Mouse (Mus musculus) heart, adult 2 months (tissue): Measurements from ENCODE around the gene Macrod2. TPM values are rescaled to one million over a fixed set of nuclear protein-coding genes. Genes with fewer than 3 reads are reported as not detected.

Experiments used
- DNase-seq, 2 experiments: peaks; one replicate each; pipeline ENCODE4 v3.0.0; 2021
- H3K27ac ChIP-seq: fragments of 200-600 bp; 2 replicates; pipeline ENCODE4 v1.8.1; 2022
- H3K27me3 ChIP-seq: fragments of 200-500 bp; 2 replicates; pipeline ENCODE4 v1.6.1; 2012; ENCODE audit warnings: mild to moderate bottlenecking, low read length, inconsistent platforms, mixed read lengths; ENCODE audit not compliant: control insufficient read depth, insufficient read depth
- H3K36me3 ChIP-seq: fragments of 200-500 bp; 2 replicates; pipeline ENCODE4 v1.6.1; 2012; ENCODE audit warnings: low read length, inconsistent platforms; ENCODE audit not compliant: control insufficient read depth, insufficient read depth
- H3K4me1 ChIP-seq: fragments of 200-500 bp; 2 replicates; pipeline ENCODE4 v1.6.1; 2011; ENCODE audit warnings: low read length; ENCODE audit not compliant: control insufficient read depth, insufficient read depth
- H3K4me3 ChIP-seq: fragments of 200-600 bp; 2 replicates; pipeline ENCODE4 v1.8.1; 2022
- H3K79me2 ChIP-seq: fragments of 200-500 bp; replicated peaks from 2 replicates; pipeline ENCODE4 v1.6.1; 2012; ENCODE audit warnings: mild to moderate bottlenecking, inconsistent platforms, low read length, moderate library complexity, mixed read lengths; ENCODE audit not compliant: control insufficient read depth, insufficient read depth
- H3K9ac ChIP-seq: fragments of 200-500 bp; 2 replicates; pipeline ENCODE4 v1.6.1; 2012; ENCODE audit warnings: low read depth, mild to moderate bottlenecking, control low read depth, inconsistent platforms, low read length, mixed read lengths
- CTCF ChIP-seq: fragments of 200-600 bp; IDR thresholded peaks from 2 replicates; pipeline ENCODE4 v1.8.1; 2022; ENCODE audit warnings: antibody characterized with exemption, mild to moderate bottlenecking, moderate library complexity
- EP300 ChIP-seq: fragments of 200-500 bp; IDR thresholded peaks from 2 replicates; pipeline ENCODE4 v1.6.1; 2011; ENCODE audit warnings: low read depth, low read length, control low read depth; ENCODE audit not compliant: insufficient read depth
- POLR2A ChIP-seq: fragments of 200-500 bp; IDR thresholded peaks from 2 replicates; pipeline ENCODE4 v1.6.1; 2011; ENCODE audit warnings: mild to moderate bottlenecking, low read depth, low read length, control low read depth; ENCODE audit not compliant: insufficient read depth
- WGBS: fragments of 180-500 bp; shearing (Covaris S2); methylation state at CpG from one replicate; pipeline ENCODE4 v1.1.7; 2018; 5-methylcytosine and 5-hydroxymethylcytosine counted together
- intact Hi-C: fragments of 180-260 bp; cut with DNase I; formaldehyde crosslinking; loops from one replicate; pipeline ENCODE4 v1.15.1; 2025
- polyA plus RNA-seq: library from polyadenylated mRNA; depleted of rRNA; stranded (reverse); fragments of >200 nt; gene quantifications from 2 replicates; pipeline ENCODE4 v1.2.3, GENCODE M21; 2012
- total RNA-seq, 2 experiments: library from RNA; stranded (reverse); gene quantifications; 2 replicates each; pipeline ENCODE4 v1.2.3; 2021

Gene Macrod2
- total and polyA plus RNA-seq, 3 experiments: 2.3 to 9.7 (median 8.5) TPM

- Histone ChIP-seq H3K4me1 (no peaks in the 10 kb centered on the region), H3K79me2 (no peaks in the 10 kb centered on the region), H3K4me3 (no peak overlapping the region), H3K27me3 (no peaks in the 10 kb centered on the region), H3K36me3 (no peaks in the 10 kb centered on the region), H3K9ac (no peak overlapping the region), H3K27ac (no peak overlapping the region)
- TF ChIP-seq CTCF (no peak), EP300 (no peak), POLR2A (no peak)
- intact Hi-C loops: no loop called here
- DNase-seq: no peak
Observed at GRCm38 (mm10) chr2:140759732-140760131, 364.6 kb downstream of the Macrod2 start.

DNA sequence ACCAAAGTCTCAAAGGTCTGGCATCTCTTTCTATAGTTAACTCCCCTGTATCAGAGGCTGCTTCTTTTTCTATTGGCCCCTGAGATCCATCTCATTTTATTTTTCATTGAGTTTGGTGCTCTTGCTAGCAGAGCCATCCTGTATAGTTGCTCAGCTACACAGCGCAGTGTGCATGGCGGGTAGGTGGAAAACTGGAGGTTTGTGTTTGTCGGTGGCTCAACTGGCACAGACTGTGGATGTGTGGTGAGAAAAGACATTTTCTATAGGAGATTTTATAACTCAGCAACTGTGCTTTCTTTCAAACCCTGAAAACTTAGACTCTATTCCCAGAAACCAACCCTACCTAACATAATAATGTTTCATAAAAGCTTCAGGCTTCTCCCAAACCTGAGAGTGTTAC, 365.0 kb downstream of the Macrod2 start:
- Histone ChIP-seq H3K9ac (no peak overlapping the region), H3K27me3 (no peaks in the 10 kb centered on the region), H3K36me3 (no peaks in the 10 kb centered on the region), H3K27ac (no peak overlapping the region), H3K4me3 (no peak overlapping the region), H3K4me1 (no peaks in the 10 kb centered on the region), H3K79me2 (no peaks in the 10 kb centered on the region)
- no peak for DNase-seq
- 88% methylated on average over 3 of the region's 3 CpGs for WGBS
- intact Hi-C loops: no loop called here
- no peak for TF ChIP-seq CTCF
- no peak for TF ChIP-seq EP300
- no peak for TF ChIP-seq POLR2A

GRCm38 (mm10) chr2:140763076-140763891, 368.2 kb downstream of the Macrod2 start:
- intact Hi-C loops: no loop called here
- WGBS: 51% methylated on average over 12 of the region's 12 CpGs

DNA sequence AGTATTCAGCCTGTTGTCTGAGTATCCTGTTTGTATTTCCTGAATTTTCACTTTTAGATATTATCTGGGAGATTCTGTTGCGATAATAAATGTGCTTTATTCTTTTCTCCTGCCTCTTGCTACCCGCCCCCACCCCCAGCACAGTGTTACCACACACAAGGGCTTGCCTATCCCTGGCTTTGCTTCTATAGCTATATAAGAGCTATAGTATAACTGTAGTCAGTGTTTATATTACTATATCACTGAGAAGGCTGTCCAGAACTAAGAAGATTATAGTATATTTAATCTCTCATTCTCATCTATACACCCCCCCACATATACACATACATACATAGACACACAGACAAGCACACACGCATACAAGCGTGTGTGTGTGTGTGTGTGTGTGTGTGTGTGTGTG, 374.4 kb downstream of the Macrod2 start:
- Histone ChIP-seq H3K4me3 (no peak overlapping the region), H3K27ac (no peak overlapping the region), H3K27me3 (no peaks in the 10 kb centered on the region), H3K4me1 (no peaks in the 10 kb centered on the region), H3K9ac (no peak overlapping the region), H3K36me3 (no peaks in the 10 kb centered on the region), H3K79me2 (no peaks in the 10 kb centered on the region)
- no peak for TF ChIP-seq EP300
- no peak for TF ChIP-seq POLR2A
- no peak for TF ChIP-seq CTCF
- intact Hi-C loops: no loop called here
- 78% methylated on average over 4 of the region's 4 CpGs for WGBS
- DNase-seq: no peak

More at GRCm38 (mm10) chr2:140763076-140763891, 368.2 kb downstream of the Macrod2 start:
- H3K27ac ChIP-seq: no peak overlapping the region
- no peaks in the 10 kb centered on the region for H3K4me1 ChIP-seq
- no peaks in the 10 kb centered on the region for H3K27me3 ChIP-seq
- no peak overlapping the region for H3K4me3 ChIP-seq
- no peaks in the 10 kb centered on the region for H3K36me3 ChIP-seq
- TF ChIP-seq EP300: no peak
- TF ChIP-seq POLR2A: no peak
- TF ChIP-seq CTCF: no peak
- no peaks in the 10 kb centered on the region for H3K79me2 ChIP-seq
- no peak overlapping the region for H3K9ac ChIP-seq
- DNase-seq: no peak

DNA sequence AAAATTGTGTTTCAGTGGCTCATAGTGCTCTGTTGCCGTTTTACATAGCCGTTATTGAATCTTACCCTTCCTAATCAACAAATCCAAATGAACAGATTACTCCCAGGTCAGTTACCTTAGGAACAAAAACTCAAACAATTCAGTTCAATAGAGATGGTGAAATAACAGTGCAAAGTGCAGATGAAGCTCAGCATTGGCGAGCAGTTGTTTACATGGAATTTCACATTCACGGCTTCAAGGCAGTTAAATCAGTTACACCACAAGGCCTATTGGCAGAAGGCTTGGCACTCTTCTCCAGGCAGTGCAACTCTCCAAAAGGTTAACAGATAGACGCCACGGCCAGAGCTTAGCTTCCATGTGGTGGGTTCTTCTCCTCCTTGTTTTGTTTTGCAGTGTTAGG, 377.7 kb downstream of the Macrod2 start:
- intact Hi-C loops: no loop called here
- Histone ChIP-seq H3K9ac (no peak overlapping the region), H3K36me3 (no peaks in the 10 kb centered on the region), H3K27me3 (no peaks in the 10 kb centered on the region), H3K79me2 (no peaks in the 10 kb centered on the region), H3K4me3 (no peak overlapping the region), H3K4me1 (no peaks in the 10 kb centered on the region), H3K27ac (no peak overlapping the region)
- WGBS: 89% methylated on average over 6 of the region's 6 CpGs
- DNase-seq: no peak
- TF ChIP-seq EP300: no peak
- no peak for TF ChIP-seq POLR2A
- TF ChIP-seq CTCF: no peak

GRCm38 (mm10) chr2:140773456-140773855, 378.3 kb downstream of the Macrod2 start:
- no peak overlapping the region for H3K27ac ChIP-seq
- intact Hi-C loops: no loop called here
- no peaks in the 10 kb centered on the region for H3K27me3 ChIP-seq
- no peak for TF ChIP-seq CTCF
- no peak for TF ChIP-seq POLR2A
- 93% methylated on average over 11 of the region's 11 CpGs for WGBS
- no peaks in the 10 kb centered on the region for H3K79me2 ChIP-seq
- H3K9ac ChIP-seq: no peak overlapping the region
- H3K36me3 ChIP-seq: no peaks in the 10 kb centered on the region
- H3K4me3 ChIP-seq: no peak overlapping the region
- DNase-seq: no peak
- H3K4me1 ChIP-seq: no peaks in the 10 kb centered on the region
